Mouse (Mus musculus): ENCODE results near the gene Atp5s.

GRCm38 (mm10) chr12:69730306-69730705, 5.6 kb downstream of the Atp5s start:
- TF ChIP-seq CTCF (IDR thresholded peaks at IDR 0.05; ENCODE audit: borderline replicate concordance, control insufficient read depth, extremely low read depth, insufficient read depth, low read length, poor library complexity) (no peak), POLR2A (IDR thresholded peaks at IDR 0.05; ENCODE audit: control insufficient read depth, extremely low read depth, insufficient read depth, low read length, poor library complexity) (no peak)
